Mouse (Mus musculus) lung, embryonic 15.5 days (tissue): Measurements from ENCODE around the gene Ccdc83. TPM values are rescaled to one million over a fixed set of nuclear protein-coding genes. Genes with fewer than 3 reads are reported as not detected.
"Not testable (repeated sequence)": the region's sequence is repeated elsewhere in the genome, so short reads cannot be mapped to it uniquely, and the experiment has no call there.

Experiments
- ATAC-seq: fragments of 200-750 bp; cut with Nextera tagmentation; 2 replicates; pipeline ENCODE4 v1.8.0; 2017; ENCODE audit warnings: moderate number of reproducible peaks, borderline replicate concordance; ENCODE audit not compliant: low FRiP score, low TSS enrichment; ENCODE audit errors: extremely low read depth
- H3K27ac ChIP-seq: fragments of 300-500 bp; sonication (generic); 2 replicates; pipeline ENCODE4 v1.5.1; 2015; ENCODE audit warnings: moderate library complexity, mild to moderate bottlenecking, inconsistent platforms
- H3K27me3 ChIP-seq: fragments of 300-500 bp; sonication (generic); 2 replicates; pipeline ENCODE4 v1.6.1; 2015; ENCODE audit warnings: inconsistent platforms
- H3K36me3 ChIP-seq: fragments of 300-500 bp; sonication (generic); 2 replicates; pipeline ENCODE4 v1.6.1; 2015; ENCODE audit warnings: inconsistent platforms
- H3K4me1 ChIP-seq: fragments of 300-500 bp; sonication (generic); 2 replicates; pipeline ENCODE4 v1.6.1; 2015; ENCODE audit warnings: inconsistent platforms
- H3K4me2 ChIP-seq: fragments of 300-500 bp; sonication (generic); 2 replicates; pipeline ENCODE4 v1.6.1; 2015; ENCODE audit warnings: inconsistent platforms, mild to moderate bottlenecking, moderate library complexity
- H3K4me3 ChIP-seq: fragments of 300-500 bp; sonication (generic); 2 replicates; pipeline ENCODE4 v1.5.1; 2015; ENCODE audit warnings: mild to moderate bottlenecking, inconsistent platforms
- H3K9ac ChIP-seq: fragments of 300-500 bp; sonication (generic); 2 replicates; pipeline ENCODE4 v1.6.1; 2015; ENCODE audit warnings: inconsistent platforms
- H3K9me3 ChIP-seq: fragments of 300-500 bp; sonication (generic); 2 replicates; pipeline ENCODE4 v1.6.1; 2016; ENCODE audit warnings: inconsistent platforms
- WGBS: fragments of 180-500 bp; shearing (Covaris S2); methylation state at CpG from one replicate; pipeline ENCODE4 v1.1.7; 2015; 5-methylcytosine and 5-hydroxymethylcytosine counted together
- polyA plus RNA-seq: library from polyadenylated mRNA; unstranded; fragments of >200 nt; fragmentation: Nextera tagmentation; extraction: Ambion mirVana; gene quantifications from 2 replicates; pipeline ENCODE4 v1.2.1, GENCODE M21; 2015

Ccdc83 gene
- polyA plus RNA-seq, 1 experiment from 2014 or later: not detected

DNA sequence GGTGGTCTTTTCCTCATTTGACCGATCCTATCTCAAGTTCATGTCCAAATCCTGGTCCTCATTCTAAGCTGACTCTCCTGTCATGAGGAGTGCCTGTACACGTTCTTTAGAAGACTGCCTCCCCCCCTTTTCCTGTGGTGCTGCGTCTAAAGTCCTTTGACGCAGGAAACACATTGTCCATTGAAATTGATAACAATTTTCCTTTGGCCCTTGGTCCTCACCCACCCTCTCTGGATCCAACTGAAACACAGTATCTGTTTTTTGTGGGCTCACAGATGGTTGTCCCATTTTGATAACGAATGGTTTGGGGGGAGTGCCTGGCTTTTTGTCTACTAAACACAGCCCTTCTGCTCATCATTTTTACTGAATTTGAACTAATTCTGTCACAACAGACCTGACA is 21.9 kb downstream of the Ccdc83 start:
- Histone ChIP-seq H3K9me3 (no peaks in the 10 kb centered on the region), H3K4me3 (no peak overlapping the region), H3K27me3 (no peaks in the 10 kb centered on the region), H3K4me1 (no peaks in the 10 kb centered on the region), H3K9ac (no peak overlapping the region), H3K36me3 (no peaks in the 10 kb centered on the region), H3K27ac (no peak overlapping the region), H3K4me2 (no peak overlapping the region)
- ATAC-seq: no peak
- WGBS: 64% methylated on average over 5 of the region's 5 CpGs

DNA sequence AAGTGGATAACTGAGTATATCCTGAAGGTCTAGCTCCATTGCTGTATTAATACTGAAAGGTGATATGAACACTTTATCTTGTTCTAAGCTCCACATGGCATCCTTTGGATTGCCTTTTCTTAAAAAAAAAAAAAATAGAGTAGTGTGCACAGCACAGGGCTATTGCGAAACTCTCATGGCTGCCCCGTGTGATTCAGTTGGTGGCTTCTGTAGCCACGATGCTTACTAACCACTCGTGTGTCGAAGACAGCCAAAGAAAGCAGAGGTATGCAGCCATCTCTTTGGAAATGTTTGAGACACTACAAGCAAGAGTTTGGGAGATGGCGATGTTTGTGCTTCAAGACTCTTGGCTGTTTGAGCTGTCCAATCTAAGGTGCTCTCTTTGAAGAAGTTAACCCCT is 22.4 kb downstream of the Ccdc83 start:
- no peaks in the 10 kb centered on the region for H3K9me3 ChIP-seq
- no peaks in the 10 kb centered on the region for H3K27me3 ChIP-seq
- 65% methylated on average over 6 of the region's 6 CpGs for WGBS
- no peak for ATAC-seq
- no peaks in the 10 kb centered on the region for H3K36me3 ChIP-seq
- no peaks in the 10 kb centered on the region for H3K4me1 ChIP-seq
- no peak overlapping the region for H3K4me2 ChIP-seq
- no peak overlapping the region for H3K9ac ChIP-seq
- H3K4me3 ChIP-seq: no peak overlapping the region
- no peak overlapping the region for H3K27ac ChIP-seq

- Histone ChIP-seq H3K4me3 (no peak overlapping the region), H3K27me3 (no peaks in the 10 kb centered on the region), H3K27ac (no peak overlapping the region), H3K9me3 (no peaks in the 10 kb centered on the region), H3K9ac (no peak overlapping the region), H3K36me3 (no peaks in the 10 kb centered on the region), H3K4me1 (0 out of 2 replicates have a peak, but pooled peaks cover 3% of the 10 kb centered on the region), H3K4me2 (no peak overlapping the region)
- no peak for ATAC-seq
- 51% methylated on average over 4 of the region's 4 CpGs for WGBS
Observed at GRCm38 (mm10) chr7:90236289-90236905, 29.2 kb downstream of the Ccdc83 start.

DNA sequence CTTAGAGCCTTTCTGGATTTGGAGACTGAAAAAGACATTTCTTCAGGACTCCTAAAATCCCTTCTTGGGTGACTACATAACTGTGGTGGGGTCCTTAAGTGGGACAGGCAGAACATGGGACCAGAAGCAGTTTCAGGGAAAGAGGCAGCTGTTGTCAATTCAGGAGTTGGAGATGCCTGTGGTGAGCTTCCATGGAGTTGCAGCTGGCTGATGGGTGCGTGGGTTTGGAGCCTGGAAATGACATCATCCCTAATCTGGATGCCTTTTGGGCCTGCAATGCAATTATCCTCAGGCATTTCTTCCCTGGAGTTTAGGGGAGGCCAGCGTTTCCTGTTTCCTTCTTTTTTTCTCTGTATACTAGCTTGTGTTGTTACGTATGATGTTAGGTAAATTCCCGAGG is 31.7 kb downstream of the Ccdc83 start:
- Histone ChIP-seq H3K9me3 (no peaks in the 10 kb centered on the region), H3K27me3 (no peaks in the 10 kb centered on the region), H3K4me3 (no peak overlapping the region), H3K4me1 (0 out of 2 replicates have a peak, but pooled peaks cover 8% of the 10 kb centered on the region), H3K4me2 (no peak overlapping the region), H3K9ac (no peak overlapping the region), H3K36me3 (no peaks in the 10 kb centered on the region), H3K27ac (no peak overlapping the region)
- 58% methylated on average over 4 of the region's 4 CpGs for WGBS
- ATAC-seq: no peak

- 0 out of 2 replicates have a peak, but pooled peaks cover 8% of the 10 kb centered on the region for H3K4me1 ChIP-seq
- H3K4me3 ChIP-seq: no peak overlapping the region
- no peaks in the 10 kb centered on the region for H3K9me3 ChIP-seq
- 54% methylated on average over 9 of the region's 9 CpGs for WGBS
- no peaks in the 10 kb centered on the region for H3K27me3 ChIP-seq
- H3K4me2 ChIP-seq: peak overlapping the region; percentile 13; the same call in 1 of the 2 replicates
- H3K9ac ChIP-seq: no peak overlapping the region
- H3K27ac ChIP-seq: no peak overlapping the region
- ATAC-seq: no peak
- H3K36me3 ChIP-seq: no peaks in the 10 kb centered on the region
Observed at GRCm38 (mm10) chr7:90231431-90231830, 34.1 kb downstream of the Ccdc83 start.

GRCm38 (mm10) chr7:90228884-90229283 is 36.7 kb downstream of the Ccdc83 start:
- not testable (repeated sequence) for H3K4me1 ChIP-seq, H3K4me3 ChIP-seq, H3K9ac ChIP-seq, H3K4me2 ChIP-seq, H3K36me3 ChIP-seq, H3K27me3 ChIP-seq, H3K9me3 ChIP-seq, ATAC-seq, H3K27ac ChIP-seq

GRCm38 (mm10) chr7:90228075-90228474 is 37.5 kb downstream of the Ccdc83 start:
- no peak overlapping the region for H3K9ac ChIP-seq
- H3K4me1 ChIP-seq: 0 out of 2 replicates have a peak, but pooled peaks cover 8% of the 10 kb centered on the region
- ATAC-seq: no peak
- no peak overlapping the region for H3K4me2 ChIP-seq
- H3K4me3 ChIP-seq: no peak overlapping the region
- H3K27me3 ChIP-seq: no peaks in the 10 kb centered on the region
- no peaks in the 10 kb centered on the region for H3K36me3 ChIP-seq
- no peak overlapping the region for H3K27ac ChIP-seq
- 64% methylated on average over 4 of the region's 4 CpGs for whole genome bisulfite sequencing
- no peaks in the 10 kb centered on the region for H3K9me3 ChIP-seq

DNA sequence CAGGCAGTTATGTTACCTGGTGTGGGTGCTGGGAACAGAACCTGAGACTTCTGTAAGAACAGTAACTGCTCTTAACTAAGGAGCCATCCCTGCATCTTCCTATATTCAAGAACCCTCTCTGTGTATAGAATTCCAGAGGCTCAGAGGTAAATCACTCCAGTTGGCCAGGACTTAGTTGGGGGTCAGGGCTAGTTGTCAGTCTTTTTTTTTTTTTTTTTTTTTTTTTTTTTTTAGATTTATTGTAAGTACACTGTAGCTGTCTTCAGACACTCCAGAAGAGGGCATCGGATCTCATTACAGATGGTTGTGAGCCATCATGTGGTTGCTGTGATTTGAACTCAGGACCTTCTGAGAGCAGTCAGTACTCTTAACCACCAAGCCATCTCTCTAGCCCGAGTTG is 44.1 kb downstream of the Ccdc83 start:
- no peak overlapping the region for H3K27ac ChIP-seq

DNA sequence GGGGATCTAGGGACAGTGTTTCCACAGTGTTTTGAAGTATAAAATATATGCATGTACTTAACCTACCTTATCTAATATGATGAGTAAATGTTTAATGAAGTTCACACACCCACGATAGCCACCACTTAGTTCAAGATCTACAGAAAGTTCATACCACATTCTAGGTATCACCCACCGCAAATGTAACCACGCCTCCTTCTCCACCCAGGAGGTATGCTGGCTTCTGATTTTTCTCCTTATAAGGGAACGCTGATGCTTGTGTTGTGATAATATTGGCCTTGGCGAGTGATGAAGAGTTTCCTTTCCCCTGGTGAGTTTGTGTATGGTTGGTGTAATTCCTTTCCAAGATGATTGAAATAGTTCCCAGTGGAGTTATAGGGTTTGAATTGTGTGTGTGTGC is 47.5 kb downstream of the Ccdc83 start:
- H3K36me3 ChIP-seq: no peaks in the 10 kb centered on the region
- no peak overlapping the region for H3K4me3 ChIP-seq
- 64% methylated on average over 5 of the region's 5 CpGs for WGBS
- no peak overlapping the region for H3K4me2 ChIP-seq
- no peak overlapping the region for H3K27ac ChIP-seq
- ATAC-seq: no peak
- H3K4me1 ChIP-seq: no peaks in the 10 kb centered on the region
- H3K9me3 ChIP-seq: no peaks in the 10 kb centered on the region
- no peaks in the 10 kb centered on the region for H3K27me3 ChIP-seq
- H3K9ac ChIP-seq: no peak overlapping the region

More for the DNA sequence above, 44.1 kb downstream of the Ccdc83 start:
- Histone ChIP-seq H3K4me3 (no peak overlapping the region), H3K4me1 (no peaks in the 10 kb centered on the region), H3K9ac (no peak overlapping the region), H3K9me3 (no peaks in the 10 kb centered on the region), H3K4me2 (no peak overlapping the region), H3K27me3 (no peaks in the 10 kb centered on the region), H3K36me3 (no peaks in the 10 kb centered on the region)
- 64% methylated on average over 2 of the region's 2 CpGs for WGBS
- ATAC-seq: no peak

DNA sequence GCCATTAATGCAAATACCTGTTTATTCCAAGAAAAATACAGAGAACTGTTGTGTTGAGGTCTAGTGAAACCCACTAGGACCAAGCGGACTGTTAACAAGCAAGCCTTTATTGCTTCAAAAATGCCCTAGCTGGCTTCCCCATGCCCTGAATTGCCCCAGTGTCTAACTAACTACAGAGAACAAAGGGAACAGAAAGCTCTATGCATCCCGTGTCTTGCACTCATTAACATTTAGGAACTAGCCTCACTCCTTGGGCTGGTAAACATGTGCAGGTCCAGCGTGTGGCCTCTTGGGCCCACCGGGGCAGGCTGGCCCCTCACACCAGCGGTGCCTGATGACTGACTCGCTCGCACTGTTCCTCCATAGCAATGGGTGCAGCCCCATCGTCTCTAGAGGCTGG is 49.1 kb downstream of the Ccdc83 start:
- ATAC-seq: no peak
- H3K9ac ChIP-seq: no peak overlapping the region
- H3K9me3 ChIP-seq: no peaks in the 10 kb centered on the region
- no peak overlapping the region for H3K4me3 ChIP-seq
- H3K4me1 ChIP-seq: no peaks in the 10 kb centered on the region
- WGBS: 77% methylated on average over 8 of the region's 8 CpGs
- no peaks in the 10 kb centered on the region for H3K27me3 ChIP-seq
- no peak overlapping the region for H3K27ac ChIP-seq
- H3K36me3 ChIP-seq: no peaks in the 10 kb centered on the region
- H3K4me2 ChIP-seq: no peak overlapping the region

DNA sequence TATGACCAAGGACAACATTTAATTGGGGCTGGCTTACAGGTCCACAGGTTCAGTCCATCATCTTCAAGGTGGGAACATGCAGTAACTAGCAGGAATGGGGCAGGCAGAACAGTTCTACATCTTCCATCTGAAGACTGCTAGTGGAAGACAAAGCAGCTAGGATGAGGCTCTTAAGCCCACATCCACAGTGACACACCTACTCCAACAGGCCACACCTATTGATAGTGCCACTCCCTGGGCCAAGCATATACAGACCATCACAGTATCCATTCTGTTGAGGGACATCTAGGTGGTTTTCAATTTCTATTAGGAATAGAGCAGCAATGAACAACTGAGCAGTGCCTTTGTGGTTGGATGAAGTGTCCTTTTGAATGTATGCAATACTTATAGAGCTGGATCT is 54.6 kb downstream of the Ccdc83 start:
- H3K4me2 ChIP-seq: no peak overlapping the region
- no peaks in the 10 kb centered on the region for H3K27me3 ChIP-seq
- no peaks in the 10 kb centered on the region for H3K9me3 ChIP-seq
- ATAC-seq: no peak
- no peaks in the 10 kb centered on the region for H3K4me1 ChIP-seq
- no peak overlapping the region for H3K27ac ChIP-seq
- peaks cover 26% of the 10 kb centered on the region for H3K36me3 ChIP-seq
- H3K9ac ChIP-seq: no peak overlapping the region
- no peak overlapping the region for H3K4me3 ChIP-seq

GRCm38 (mm10) chr7:90210116-90210515 is 55.5 kb downstream of the Ccdc83 start:
- Histone ChIP-seq H3K9ac (no peak overlapping the region), H3K4me2 (no peak overlapping the region), H3K9me3 (no peaks in the 10 kb centered on the region), H3K4me1 (no peaks in the 10 kb centered on the region), H3K27me3 (no peaks in the 10 kb centered on the region), H3K36me3 (peaks cover 32% of the 10 kb centered on the region), H3K4me3 (no peak overlapping the region), H3K27ac (no peak overlapping the region)
- 91% methylated on average over 2 of the region's 2 CpGs for WGBS
- no peak for ATAC-seq

DNA sequence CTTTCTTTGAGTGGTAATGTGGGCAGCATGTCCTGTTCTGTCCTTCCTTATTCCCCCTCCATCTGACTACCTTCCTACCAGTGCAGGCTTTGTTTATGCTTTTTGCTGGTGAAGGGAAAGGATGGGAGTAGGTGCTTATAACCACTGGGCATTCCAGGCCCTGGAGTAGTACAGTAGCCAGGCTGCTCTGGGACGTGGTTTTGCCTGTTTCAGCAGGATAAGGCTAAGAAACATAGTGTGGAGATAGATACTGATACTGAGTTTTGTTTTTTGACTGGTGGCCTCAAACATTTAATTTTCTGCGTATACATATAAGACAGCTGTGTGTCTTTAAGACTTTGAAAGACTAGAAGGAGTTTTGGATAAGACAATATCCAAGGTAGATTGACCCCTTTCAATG is 61.7 kb downstream of the Ccdc83 start:
- Histone ChIP-seq H3K9ac (no peak overlapping the region), H3K27me3 (no peaks in the 10 kb centered on the region), H3K4me3 (no peak overlapping the region), H3K4me2 (no peak overlapping the region), H3K4me1 (no peaks in the 10 kb centered on the region), H3K36me3 (peaks cover 42% of the 10 kb centered on the region), H3K9me3 (no peaks in the 10 kb centered on the region), H3K27ac (no peak overlapping the region)
- WGBS: 88% methylated on average over 2 of the region's 2 CpGs
- no peak for ATAC-seq
